Mouse (Mus musculus): ENCODE data around the gene Igf2bp3. TPM values are rescaled to one million over a fixed set of nuclear protein-coding genes. Genes with fewer than 3 reads are reported as not detected.

The Igf2bp3 gene
- polyA plus RNA-seq, 1 experiment from 2014 or later, result 68.6 TPM

- WGBS, result 87% methylated on average over 9 of the region's 9 CpGs
- no peak for ATAC-seq (ENCODE audit: insufficient number of reproducible peaks, low FRiP score)
- no peaks in the 10 kb centered on the region for H3K9me3 ChIP-seq (replicated peaks)
These were observed 82.9 kb downstream of the Igf2bp3 start for GRCm38 (mm10) chr6:49131855-49132254.

DNA sequence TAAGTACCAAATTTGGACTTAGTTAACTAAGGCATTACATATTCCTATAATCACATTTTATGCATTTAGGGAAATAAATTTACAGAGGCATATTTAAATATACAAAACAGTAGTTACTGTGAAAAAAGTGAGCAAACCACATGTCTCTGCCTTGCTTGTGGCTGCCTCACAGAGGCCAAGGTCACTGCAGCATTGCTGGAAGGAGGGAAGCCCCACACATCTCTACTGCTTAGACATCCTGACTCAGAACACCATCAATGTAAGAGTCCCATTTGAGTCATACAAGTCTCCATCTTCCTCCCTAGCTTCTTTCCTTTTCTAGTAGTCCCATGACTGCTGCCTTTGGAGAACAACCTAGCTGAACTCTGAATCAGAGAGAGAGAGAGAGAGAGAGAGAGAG lies 84.4 kb downstream of the Igf2bp3 start:
- no peak overlapping the region for H3K27ac ChIP-seq (ENCODE audit: poor library complexity, severe bottlenecking)
- no peak overlapping the region for H3K4me2 ChIP-seq
- no peaks in the 10 kb centered on the region for H3K9me3 ChIP-seq (replicated peaks)
- no peaks in the 10 kb centered on the region for H3K27me3 ChIP-seq (replicated peaks)
- no peak overlapping the region for H3K4me3 ChIP-seq
- peaks cover 14% of the 10 kb centered on the region for H3K4me1 ChIP-seq (replicated peaks)
- ATAC-seq (ENCODE audit: insufficient number of reproducible peaks, low FRiP score), result no peak
- H3K9ac ChIP-seq, result no peak overlapping the region
- peaks cover 21% of the 10 kb centered on the region for H3K36me3 ChIP-seq

More at GRCm38 (mm10) chr6:49131855-49132254, 82.9 kb downstream of the Igf2bp3 start:
- Histone ChIP-seq H3K4me2 (no peak overlapping the region), H3K4me3 (no peak overlapping the region), H3K27ac (ENCODE audit: poor library complexity, severe bottlenecking) (no peak overlapping the region), H3K4me1 (replicated peaks) (peaks cover 24% of the 10 kb centered on the region), H3K36me3 (peaks cover 16% of the 10 kb centered on the region), H3K27me3 (replicated peaks) (no peaks in the 10 kb centered on the region), H3K9ac (no peak overlapping the region)

DNA sequence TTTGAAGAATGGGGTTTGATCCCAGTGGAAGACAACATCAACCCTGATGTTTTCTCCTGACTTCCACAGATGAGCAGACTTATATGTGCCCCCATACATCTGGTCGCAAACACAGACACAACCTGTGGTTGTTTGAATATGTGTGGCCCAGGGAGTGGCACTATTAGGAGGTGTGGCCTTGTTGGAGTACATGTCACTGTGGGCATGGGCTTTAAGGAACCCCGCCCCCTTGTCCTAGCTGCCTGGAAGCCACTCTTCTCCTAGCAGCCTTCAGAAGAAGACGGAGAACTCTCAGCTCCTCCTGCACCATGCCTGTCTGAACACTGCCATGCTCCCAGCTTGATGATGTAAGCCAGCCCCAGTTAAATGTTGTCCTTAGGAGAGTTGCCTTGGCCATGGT lies 94.4 kb downstream of the Igf2bp3 start:
- H3K36me3 ChIP-seq, result peaks cover 35% of the 10 kb centered on the region
- H3K9me3 ChIP-seq (replicated peaks), result 0 out of 2 replicates have a peak, but pooled peaks cover 4% of the 10 kb centered on the region
- 91% methylated on average over 3 of the region's 3 CpGs for WGBS
- ATAC-seq (ENCODE audit: insufficient number of reproducible peaks, low FRiP score), result no peak
- H3K9ac ChIP-seq, result no peak overlapping the region
- H3K4me3 ChIP-seq, result no peak overlapping the region
- H3K4me2 ChIP-seq, result no peak overlapping the region
- peaks cover 9% of the 10 kb centered on the region for H3K4me1 ChIP-seq (replicated peaks)
- no peaks in the 10 kb centered on the region for H3K27me3 ChIP-seq (replicated peaks)
- no peak overlapping the region for H3K27ac ChIP-seq (ENCODE audit: poor library complexity, severe bottlenecking)

- no peaks in the 10 kb centered on the region for H3K27me3 ChIP-seq (replicated peaks)
- no peak overlapping the region for H3K9ac ChIP-seq
- no peak overlapping the region for H3K27ac ChIP-seq (ENCODE audit: poor library complexity, severe bottlenecking)
- 0 out of 2 replicates have a peak, but pooled peaks cover 4% of the 10 kb centered on the region for H3K9me3 ChIP-seq (replicated peaks)
- H3K4me2 ChIP-seq, result no peak overlapping the region
- ATAC-seq (ENCODE audit: insufficient number of reproducible peaks, low FRiP score), result no peak
- H3K4me1 ChIP-seq (replicated peaks), result peaks cover 9% of the 10 kb centered on the region
- WGBS, result 85% methylated on average over 1 of the region's 1 CpGs
- no peak overlapping the region for H3K4me3 ChIP-seq
- peaks cover 36% of the 10 kb centered on the region for H3K36me3 ChIP-seq
These were observed 95.2 kb downstream of the Igf2bp3 start for GRCm38 (mm10) chr6:49119462-49120135.

DNA sequence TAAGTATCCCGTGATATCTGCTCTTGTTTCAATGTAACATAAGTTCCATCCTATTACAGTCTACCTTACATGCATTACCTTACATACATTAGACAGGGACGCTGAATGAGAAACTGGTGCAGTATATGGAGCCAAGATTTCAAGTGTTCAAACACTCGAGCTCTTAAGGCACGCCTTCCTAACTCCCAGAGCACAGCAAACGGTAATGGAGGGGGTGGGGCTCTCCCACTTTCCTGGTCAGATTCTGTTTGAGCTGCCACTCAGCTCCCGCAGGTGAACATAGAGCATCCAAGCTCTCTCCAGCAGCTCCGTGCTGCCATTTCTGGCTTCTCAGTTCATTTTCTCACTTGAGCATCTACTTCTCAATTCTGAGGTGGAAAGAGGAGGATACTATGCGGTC lies 96.3 kb downstream of the Igf2bp3 start:
- peaks cover 44% of the 10 kb centered on the region for H3K36me3 ChIP-seq
- no peak for ATAC-seq (ENCODE audit: insufficient number of reproducible peaks, low FRiP score)
- H3K4me1 ChIP-seq (replicated peaks), result peaks cover 9% of the 10 kb centered on the region
- H3K4me2 ChIP-seq, result no peak overlapping the region
- H3K9me3 ChIP-seq (replicated peaks), result 0 out of 2 replicates have a peak, but pooled peaks cover 4% of the 10 kb centered on the region
- H3K4me3 ChIP-seq, result no peak overlapping the region
- H3K27ac ChIP-seq (ENCODE audit: poor library complexity, severe bottlenecking), result no peak overlapping the region
- H3K27me3 ChIP-seq (replicated peaks), result no peaks in the 10 kb centered on the region
- no peak overlapping the region for H3K9ac ChIP-seq
- WGBS, result 75% methylated on average over 8 of the region's 8 CpGs

DNA sequence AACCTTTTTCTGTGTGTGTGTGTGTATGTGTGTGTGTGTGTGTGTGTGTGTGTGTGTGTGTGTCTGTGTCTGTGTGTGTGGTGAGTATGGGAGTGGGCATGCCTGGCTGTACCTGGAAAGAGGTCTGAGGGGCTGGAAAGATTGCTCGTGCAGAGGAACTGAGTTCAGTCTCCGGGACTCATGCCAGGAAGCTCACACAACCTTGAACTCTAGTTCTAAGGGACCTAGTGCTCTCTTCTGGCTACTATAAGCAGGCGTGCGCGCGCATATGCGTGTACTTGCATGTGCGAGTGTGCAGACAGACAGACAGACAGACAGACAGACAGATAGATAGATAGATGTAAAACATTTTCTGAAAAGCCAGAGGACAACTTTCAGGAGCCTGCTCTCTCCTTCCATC lies 98.5 kb downstream of the Igf2bp3 start:
- Histone ChIP-seq H3K27me3 (replicated peaks) (no peaks in the 10 kb centered on the region), H3K9ac (no peak overlapping the region), H3K4me2 (no peak overlapping the region), H3K27ac (ENCODE audit: poor library complexity, severe bottlenecking) (no peak overlapping the region), H3K4me3 (no peak overlapping the region), H3K36me3 (peaks cover 32% of the 10 kb centered on the region), H3K4me1 (replicated peaks) (peaks cover 12% of the 10 kb centered on the region), H3K9me3 (replicated peaks) (no peaks in the 10 kb centered on the region)
- WGBS, result 87% methylated on average over 8 of the region's 8 CpGs
- no peak for ATAC-seq (ENCODE audit: insufficient number of reproducible peaks, low FRiP score)

- Histone ChIP-seq H3K36me3 (peaks cover 30% of the 10 kb centered on the region), H3K9ac (no peak overlapping the region), H3K4me3 (no peak overlapping the region), H3K27me3 (replicated peaks) (no peaks in the 10 kb centered on the region), H3K27ac (ENCODE audit: poor library complexity, severe bottlenecking) (no peak overlapping the region), H3K9me3 (replicated peaks) (no peaks in the 10 kb centered on the region), H3K4me1 (replicated peaks) (peaks cover 19% of the 10 kb centered on the region), H3K4me2 (no peak overlapping the region)
- no peak for ATAC-seq (ENCODE audit: insufficient number of reproducible peaks, low FRiP score)
- WGBS, result 67% methylated on average over 5 of the region's 5 CpGs
These were observed 99.2 kb downstream of the Igf2bp3 start for GRCm38 (mm10) chr6:49115550-49115949.

DNA sequence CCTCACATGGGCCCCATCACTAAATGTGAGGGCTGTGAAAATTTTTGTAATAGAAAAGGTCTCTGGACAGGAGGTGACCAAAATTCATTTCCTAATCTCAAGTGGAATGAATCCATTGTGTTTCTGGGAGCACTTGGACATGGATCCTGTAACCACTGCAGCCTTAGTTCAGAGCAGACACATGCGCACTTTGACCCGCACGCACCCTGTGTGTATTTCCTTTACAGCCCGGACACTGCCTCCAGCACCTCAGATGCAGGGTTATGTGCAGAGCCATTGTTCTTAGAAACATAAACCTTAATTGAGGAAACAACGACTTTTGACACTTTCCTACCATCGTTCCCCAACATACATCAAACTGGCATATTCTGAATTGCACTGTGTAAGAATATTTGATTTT lies 100.3 kb downstream of the Igf2bp3 start:
- H3K27ac ChIP-seq (ENCODE audit: poor library complexity, severe bottlenecking), result no peak overlapping the region
- H3K4me2 ChIP-seq, result no peak overlapping the region
- no peak overlapping the region for H3K4me3 ChIP-seq
- no peaks in the 10 kb centered on the region for H3K9me3 ChIP-seq (replicated peaks)
- H3K27me3 ChIP-seq (replicated peaks), result no peaks in the 10 kb centered on the region
- H3K36me3 ChIP-seq, result peaks cover 32% of the 10 kb centered on the region
- peaks cover 27% of the 10 kb centered on the region for H3K4me1 ChIP-seq (replicated peaks)
- no peak overlapping the region for H3K9ac ChIP-seq
- no peak for ATAC-seq (ENCODE audit: insufficient number of reproducible peaks, low FRiP score)
- 88% methylated on average over 6 of the region's 6 CpGs for WGBS

DNA sequence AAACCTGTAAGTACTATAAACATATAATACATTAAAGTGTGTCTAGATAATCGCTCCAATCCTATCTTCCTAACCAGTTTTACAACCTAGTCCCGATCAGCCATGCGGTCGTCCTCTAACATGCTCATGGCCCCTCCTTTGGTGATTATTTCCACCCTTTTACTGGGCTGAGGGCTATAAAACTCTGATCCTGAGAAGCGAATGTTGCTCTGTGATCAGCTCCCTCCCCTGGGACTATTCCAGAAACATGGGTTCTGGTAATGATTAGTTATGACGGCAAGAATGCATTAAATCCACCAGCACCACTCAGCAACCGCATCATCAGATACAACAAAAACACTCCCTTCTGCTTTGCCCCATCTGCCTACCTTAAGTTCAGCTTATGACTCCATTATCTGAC lies 100.9 kb downstream of the Igf2bp3 start:
- no peak overlapping the region for H3K9ac ChIP-seq
- H3K4me2 ChIP-seq, result no peak overlapping the region
- no peaks in the 10 kb centered on the region for H3K27me3 ChIP-seq (replicated peaks)
- WGBS, result 90% methylated on average over 7 of the region's 7 CpGs
- peaks cover 27% of the 10 kb centered on the region for H3K4me1 ChIP-seq (replicated peaks)
- no peak overlapping the region for H3K27ac ChIP-seq (ENCODE audit: poor library complexity, severe bottlenecking)
- ATAC-seq (ENCODE audit: insufficient number of reproducible peaks, low FRiP score), result no peak
- no peaks in the 10 kb centered on the region for H3K9me3 ChIP-seq (replicated peaks)
- H3K4me3 ChIP-seq, result no peak overlapping the region
- H3K36me3 ChIP-seq, result peaks cover 37% of the 10 kb centered on the region

GRCm38 (mm10) chr6:49109196-49109595 lies 105.6 kb downstream of the Igf2bp3 start:
- Histone ChIP-seq H3K9ac (no peak overlapping the region), H3K4me3 (no peak overlapping the region), H3K27me3 (replicated peaks) (no peaks in the 10 kb centered on the region), H3K4me1 (replicated peaks) (peaks cover 19% of the 10 kb centered on the region), H3K9me3 (replicated peaks) (no peaks in the 10 kb centered on the region), H3K27ac (ENCODE audit: poor library complexity, severe bottlenecking) (no peak overlapping the region), H3K4me2 (no peak overlapping the region), H3K36me3 (peaks cover 49% of the 10 kb centered on the region)
- 86% methylated on average over 2 of the region's 2 CpGs for WGBS
- ATAC-seq (ENCODE audit: insufficient number of reproducible peaks, low FRiP score), result no peak

GRCm38 (mm10) chr6:49106746-49107500 lies 107.8 kb downstream of the Igf2bp3 start:
- H3K4me1 ChIP-seq (replicated peaks), result peaks cover 19% of the 10 kb centered on the region
- 89% methylated on average over 15 of the region's 15 CpGs for WGBS
- ATAC-seq (ENCODE audit: insufficient number of reproducible peaks, low FRiP score), result no peak
- no peak overlapping the region for H3K27ac ChIP-seq (ENCODE audit: poor library complexity, severe bottlenecking)
- H3K9me3 ChIP-seq (replicated peaks), result no peaks in the 10 kb centered on the region
- H3K4me3 ChIP-seq, result no peak overlapping the region
- no peak overlapping the region for H3K9ac ChIP-seq
- no peaks in the 10 kb centered on the region for H3K27me3 ChIP-seq (replicated peaks)
- H3K4me2 ChIP-seq, result no peak overlapping the region
- peaks cover 66% of the 10 kb centered on the region for H3K36me3 ChIP-seq

Measured in heart, embryonic 12.5 days (tissue).